Mouse (Mus musculus): ENCODE data around the gene Myo19.

- TF ChIP-seq GATA1 (IDR thresholded peaks at IDR 0.05; ENCODE audit: low read length) (no peak), TAL1 (IDR thresholded peaks at IDR 0.05; ENCODE audit: low read length) (no peak)
These were observed 8.1 kb downstream of the Myo19 start for GRCm38 (mm10) chr11:84888025-84888424.

Data from erythroblast, embryonic 14.5 days (primary cell).